Mouse (Mus musculus): ENCODE results near the gene Ncor2. TPM values are rescaled to one million over a fixed set of nuclear protein-coding genes. Genes with fewer than 3 reads are reported as not detected.

Gene Ncor2
- polyA plus RNA-seq, 1 experiment from 2014 or later: 17.6 TPM

DNA sequence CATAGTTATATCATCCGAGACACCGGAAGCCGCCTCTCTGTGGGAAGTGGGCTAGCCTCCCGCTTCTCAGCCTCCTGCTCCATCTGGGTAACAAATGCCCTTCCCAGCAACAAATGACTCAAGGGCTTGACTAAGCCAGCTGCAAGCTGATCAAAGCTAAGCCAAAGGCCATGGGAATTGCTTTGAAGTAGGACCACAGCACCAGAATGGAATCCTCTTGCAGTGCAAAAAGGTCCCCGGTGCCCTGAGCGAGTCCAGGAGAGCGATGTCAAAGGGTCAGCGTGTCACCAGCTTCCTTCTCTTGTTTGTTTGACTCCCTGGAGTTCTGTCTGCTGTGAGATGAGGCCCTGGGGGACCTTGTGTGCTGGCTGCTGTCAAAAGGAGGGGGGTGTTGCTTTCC, 209.2 kb downstream of the Ncor2 start:
- WGBS: 50% methylated on average over 8 of the region's 8 CpGs
- Histone ChIP-seq H3K9me3 (replicated peaks; ENCODE audit: control insufficient read depth, low read length) (no peaks in the 10 kb centered on the region; the same call in 1 of the 2 replicates), H3K4me3 (ENCODE audit: low read length) (no peak overlapping the region), H3K4me2 (ENCODE audit: low read depth, low read length) (no peak overlapping the region), H3K27ac (ENCODE audit: low read length) (no peak overlapping the region), H3K36me3 (ENCODE audit: control insufficient read depth, insufficient read depth) (no peaks in the 10 kb centered on the region), H3K9ac (ENCODE audit: low read length) (no peak overlapping the region), H3K27me3 (ENCODE audit: control insufficient read depth, insufficient read depth, low read length) (no peaks in the 10 kb centered on the region), H3K4me1 (ENCODE audit: control insufficient read depth, insufficient read depth, low read length) (no peaks in the 10 kb centered on the region)
- ATAC-seq (replicated peaks; ENCODE audit: extremely low read depth, insufficient read depth, low FRiP score): no peak

Other genes with a start within 250 kb of the Ncor2 start
- gene Rflna, start 176.0 kb downstream of the Ncor2 start, polyA plus RNA-seq (2015; fragmentation: Nextera tagmentation; extraction: Ambion mirVana): 1.0 and 1.3 TPM in 2 replicates
- gene Scarb1, start 161.9 kb upstream of the Ncor2 start, polyA plus RNA-seq (2015; fragmentation: Nextera tagmentation; extraction: Ambion mirVana): 72.9 and 75.5 TPM in 2 replicates
- gene Gm10382, start 210.1 kb upstream of the Ncor2 start, polyA plus RNA-seq (2015; fragmentation: Nextera tagmentation; extraction: Ambion mirVana): 0.27 and 0.30 TPM in 2 replicates
- 928 and 945 TPM in 2 replicates for gene Ubc, start 211.0 kb upstream of the Ncor2 start, polyA plus RNA-seq (2015; fragmentation: Nextera tagmentation; extraction: Ambion mirVana)

Measured in heart, embryonic 16.5 days (tissue).